Mouse (Mus musculus) heart, postnatal 36 days (tissue): ENCODE measurements around the gene Cct3. TPM values are rescaled to one million over a fixed set of nuclear protein-coding genes. Genes with fewer than 3 reads are reported as not detected.
"Not testable (repeated sequence)": the region's sequence is repeated elsewhere in the genome, so short reads cannot be mapped to it uniquely, and the experiment has no call there.

Experiments used
- DNase-seq, 2 experiments: peaks; one replicate each; pipeline ENCODE4 v3.0.0; 2021 to 2022
- intact Hi-C: fragments of 180-260 bp; cut with DNase I; formaldehyde crosslinking; loops from one replicate; pipeline ENCODE4 v1.15.1; 2025
- total RNA-seq, 2 experiments: library from RNA; stranded (reverse); gene quantifications; 2 replicates each; pipeline ENCODE4 v1.2.3; 2021

Gene Cct3
- total RNA-seq, 2 experiments from 2014 or later, result 164 to 174 TPM

- intact Hi-C loops, DNase-seq: not testable (repeated sequence)
These were observed 8.7 kb upstream of the Cct3 start for GRCm38 (mm10) chr3:88288133-88288713.

- intact Hi-C loops, result no loop called here
- no peak for DNase-seq
These were observed 4.9 kb upstream of the Cct3 start for GRCm38 (mm10) chr3:88291970-88292369.

- intact Hi-C loops, result loop anchor here (5.0 kb wide), 1 partner anchor 42 kb away; the partner anchor contains the start of genes Smg5 and Tmem79
- not testable (repeated sequence) for DNase-seq
These were observed 1.6 kb upstream of the Cct3 start for GRCm38 (mm10) chr3:88295272-88295671.

- intact Hi-C loops, result loop anchor here (5.0 kb wide), 1 partner anchor 41 kb away; the partner anchor contains the start of genes Smg5 and Tmem79
- no peak for DNase-seq
These were observed 781 bp upstream of the Cct3 start for GRCm38 (mm10) chr3:88296110-88296560.

- no peak for DNase-seq
- intact Hi-C loops, result loop anchor here (5.0 kb wide), 1 partner anchor 40 kb away; the partner anchor contains the start of genes Smg5 and Tmem79
These were observed 470 bp downstream of the Cct3 start for GRCm38 (mm10) chr3:88297321-88297851.

- DNase-seq, result no peak
- intact Hi-C loops, result loop anchor here (5.0 kb wide), 1 partner anchor 38 kb away; the partner anchor contains the start of genes Smg5 and Tmem79
These were observed 2.3 kb downstream of the Cct3 start for GRCm38 (mm10) chr3:88299172-88299571.

- DNase-seq, result peak; percentile 66 to 71
- intact Hi-C loops, result loop anchor here (1.0 kb wide), 1 partner anchor 10 kb away; no protein-coding TSS in a partner anchor
These were observed 28.1 kb downstream of the Cct3 start, which contains the start of gene Glmp for GRCm38 (mm10) chr3:88324951-88325405. Gene Glmp (plus strand): TSS chr3:88325023.

GRCm38 (mm10) chr3:88328956-88329355 lies 32.0 kb downstream of the Cct3 start:
- DNase-seq, result no peak
- intact Hi-C loops, result no loop called here

- DNase-seq, result peak in 1 of 2 experiments; percentile 45
- intact Hi-C loops, result no loop called here
These were observed 34.4 kb downstream of the Cct3 start for GRCm38 (mm10) chr3:88331282-88331681.

GRCm38 (mm10) chr3:88334029-88334658 lies 37.2 kb downstream of the Cct3 start:
- intact Hi-C loops, result no loop called here
- no peak for DNase-seq

- DNase-seq, result no peak
- intact Hi-C loops, result loop anchor here (1.0 to 5.0 kb wide), 2 partner anchors 10 to 38 kb away; partner anchors contain the start of genes Cct3, Glmp and Tsacc
These were observed 38.1 kb downstream of the Cct3 start for GRCm38 (mm10) chr3:88334902-88335435.

- DNase-seq, result peak in 1 of 2 experiments; percentile 16
- intact Hi-C loops, result loop anchor here (1.0 to 5.0 kb wide), 2 partner anchors 10 to 38 kb away; partner anchors contain the start of genes Cct3, Glmp and Tsacc
These were observed 38.6 kb downstream of the Cct3 start for GRCm38 (mm10) chr3:88335436-88336053.

GRCm38 (mm10) chr3:88336058-88337013 lies 39.4 kb downstream of the Cct3 start, which contains the start of the genes Tmem79 and Smg5:
Gene Tmem79 (minus strand): TSS chr3:88336148.
Gene Smg5 (plus strand): TSS chr3:88336260.
- intact Hi-C loops, result loop anchor here (5.0 kb wide), 1 partner anchor 39 kb away; the partner anchor contains the start of genes Cct3 and Tsacc
- DNase-seq, result peak; percentile 95 to 99

GRCm38 (mm10) chr3:88337367-88338020 lies 40.6 kb downstream of the Cct3 start:
- no peak for DNase-seq
- intact Hi-C loops, result loop anchor here (5.0 kb wide), 1 partner anchor 40 kb away; the partner anchor contains the start of genes Cct3 and Tsacc

GRCm38 (mm10) chr3:88338316-88338715 lies 41.4 kb downstream of the Cct3 start:
- no peak for DNase-seq
- intact Hi-C loops, result loop anchor here (5.0 kb wide), 1 partner anchor 41 kb away; the partner anchor contains the start of genes Cct3 and Tsacc

GRCm38 (mm10) chr3:88339006-88339405 lies 42.1 kb downstream of the Cct3 start:
- no peak for DNase-seq
- intact Hi-C loops, result loop anchor here (5.0 kb wide), 1 partner anchor 42 kb away; the partner anchor contains the start of genes Cct3 and Tsacc

- no peak for DNase-seq
- intact Hi-C loops, result no loop called here
These were observed 53.8 kb downstream of the Cct3 start for GRCm38 (mm10) chr3:88350732-88351131.

GRCm38 (mm10) chr3:88352907-88353306 lies 56.0 kb downstream of the Cct3 start:
- intact Hi-C loops, result no loop called here
- no peak for DNase-seq
